Mouse (Mus musculus): ENCODE results near the gene Gm7029.
"Not testable (repeated sequence)": the region's sequence is repeated elsewhere in the genome, so short reads cannot be mapped to it uniquely, and the experiment has no call there.

Gm7029 gene

DNA sequence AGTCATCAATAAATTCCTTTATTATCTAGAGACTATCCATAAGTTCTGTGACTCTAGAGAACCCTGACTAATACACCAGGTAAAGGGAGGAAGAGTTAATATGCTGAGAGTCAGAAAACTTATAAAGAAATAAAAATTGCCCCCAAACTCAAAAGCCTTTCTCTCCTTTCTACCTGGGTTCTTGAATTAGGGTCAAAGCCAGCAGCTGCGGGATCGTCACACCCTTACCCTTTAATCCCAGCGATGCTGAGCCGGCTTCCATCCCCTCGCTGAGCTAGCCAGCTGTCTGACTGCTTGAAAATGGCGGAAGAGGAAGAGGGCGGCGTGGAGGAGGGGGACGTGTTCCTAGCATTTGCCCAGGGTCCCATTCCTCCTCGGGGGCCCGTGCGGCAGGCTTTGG, at the start of gene Gm7029:
Gene Gm7029 (plus strand): TSS at position 301 of the 400 bp plus-strand sequence.
- in situ Hi-C loops (cut with MboI; ENCODE audit: low sequenced_read_pairs) = not testable (repeated sequence)

DNA sequence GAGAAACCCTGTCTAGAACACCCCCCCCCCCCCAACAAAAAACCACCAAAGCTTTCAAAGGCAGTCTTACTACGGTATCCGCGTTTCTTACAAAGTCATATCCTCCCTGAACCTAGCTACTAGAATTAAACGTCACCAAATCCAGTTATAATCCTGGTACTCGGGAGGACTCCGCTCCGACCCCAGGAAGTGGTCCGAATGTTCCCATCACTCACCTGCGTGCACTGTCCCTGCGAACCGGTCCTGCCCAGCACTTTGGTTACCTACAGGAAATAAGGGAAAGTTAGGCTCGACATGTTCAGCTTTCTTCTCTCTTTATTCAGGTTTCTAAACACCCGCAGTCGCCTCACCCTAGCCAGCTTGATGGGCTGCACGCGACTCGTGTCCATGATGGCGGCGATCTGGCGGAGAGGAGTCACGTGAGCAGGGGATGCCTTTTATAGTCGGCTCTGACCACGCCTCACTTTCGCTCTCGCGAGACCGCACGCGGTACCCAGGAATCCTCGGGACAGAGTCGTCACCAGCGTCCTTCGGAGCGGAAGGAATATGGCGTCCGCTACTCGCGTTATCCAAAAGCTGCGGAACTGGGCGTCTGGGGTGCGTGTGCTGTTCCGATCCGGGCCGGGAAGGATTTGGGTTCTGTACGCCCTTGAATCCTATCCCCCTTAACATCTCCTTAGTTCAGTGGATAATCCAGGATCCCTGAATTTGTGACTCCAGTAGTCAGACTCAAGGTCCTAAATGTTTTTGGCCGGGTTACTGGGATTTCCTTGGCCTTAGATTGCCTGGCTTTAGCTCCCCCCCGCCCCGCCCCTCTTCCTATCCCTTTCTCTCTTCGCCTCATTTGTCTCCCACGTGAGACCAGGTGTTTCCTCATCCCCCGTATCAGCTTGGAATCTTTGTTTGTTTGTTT, 49.3 kb upstream of the Gm7029 start, which contains the start of the genes Rps28 and Ndufa7:
Gene Rps28 (minus strand): TSS at position 479 of the 913 bp plus-strand sequence.
Gene Ndufa7 (plus strand): TSS at position 489 of the 913 bp plus-strand sequence.
- in situ Hi-C loops (cut with MboI; ENCODE audit: low sequenced_read_pairs) = no loop called here

GRCm38 (mm10) chr17:33824997-33825330, 48.7 kb upstream of the Gm7029 start:
- in situ Hi-C loops (cut with MboI; ENCODE audit: low sequenced_read_pairs) = not testable (repeated sequence)

DNA sequence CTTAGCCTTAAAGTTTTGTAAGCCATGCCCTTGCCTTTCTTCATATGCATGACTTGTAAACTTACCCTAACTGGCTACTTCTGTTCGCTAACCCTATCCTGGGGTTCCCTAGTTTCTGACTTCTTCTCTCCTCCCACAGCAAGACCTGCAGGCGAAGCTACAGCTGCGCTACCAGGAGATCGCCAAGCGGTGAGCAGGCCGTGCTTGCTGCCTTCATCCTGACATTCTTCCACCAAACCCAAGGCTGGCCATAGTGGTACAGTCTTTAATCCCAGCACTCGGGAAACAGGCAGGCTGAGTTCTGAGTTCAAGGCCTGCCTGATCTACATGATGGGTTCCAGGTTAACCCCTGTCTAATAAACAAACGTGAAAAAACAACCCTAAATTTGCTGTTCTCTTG, 48.2 kb upstream of the Gm7029 start:
- in situ Hi-C loops (cut with MboI; ENCODE audit: low sequenced_read_pairs) = no loop called here

- in situ Hi-C loops (cut with MboI; ENCODE audit: low sequenced_read_pairs) = no loop called here
These were observed 46.8 kb upstream of the Gm7029 start for GRCm38 (mm10) chr17:33826850-33827249.

DNA sequence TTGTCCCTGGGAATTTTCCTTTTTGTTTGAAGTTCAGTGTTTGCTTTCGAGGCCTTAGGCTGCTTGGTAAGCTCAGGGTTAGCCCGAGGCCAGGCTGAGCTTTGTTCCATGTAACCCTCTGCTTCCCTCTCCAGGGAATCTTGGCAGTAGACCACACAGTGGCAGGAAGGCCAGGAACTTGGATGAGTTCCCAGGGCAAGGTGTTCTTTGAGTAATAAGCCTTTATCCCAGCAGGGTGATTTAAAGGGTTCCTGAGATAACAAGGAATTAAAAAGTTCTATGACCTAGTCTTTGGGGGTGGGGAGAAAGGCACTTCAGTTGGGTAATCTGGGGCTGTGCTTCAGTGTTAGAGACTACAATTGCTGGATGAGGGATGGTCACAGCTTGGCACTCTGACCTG, 44.7 kb upstream of the Gm7029 start:
- in situ Hi-C loops (cut with MboI; ENCODE audit: low sequenced_read_pairs) = no loop called here

- in situ Hi-C loops (cut with MboI; ENCODE audit: low sequenced_read_pairs) = no loop called here
These were observed 44.1 kb upstream of the Gm7029 start for GRCm38 (mm10) chr17:33829561-33829960.

DNA sequence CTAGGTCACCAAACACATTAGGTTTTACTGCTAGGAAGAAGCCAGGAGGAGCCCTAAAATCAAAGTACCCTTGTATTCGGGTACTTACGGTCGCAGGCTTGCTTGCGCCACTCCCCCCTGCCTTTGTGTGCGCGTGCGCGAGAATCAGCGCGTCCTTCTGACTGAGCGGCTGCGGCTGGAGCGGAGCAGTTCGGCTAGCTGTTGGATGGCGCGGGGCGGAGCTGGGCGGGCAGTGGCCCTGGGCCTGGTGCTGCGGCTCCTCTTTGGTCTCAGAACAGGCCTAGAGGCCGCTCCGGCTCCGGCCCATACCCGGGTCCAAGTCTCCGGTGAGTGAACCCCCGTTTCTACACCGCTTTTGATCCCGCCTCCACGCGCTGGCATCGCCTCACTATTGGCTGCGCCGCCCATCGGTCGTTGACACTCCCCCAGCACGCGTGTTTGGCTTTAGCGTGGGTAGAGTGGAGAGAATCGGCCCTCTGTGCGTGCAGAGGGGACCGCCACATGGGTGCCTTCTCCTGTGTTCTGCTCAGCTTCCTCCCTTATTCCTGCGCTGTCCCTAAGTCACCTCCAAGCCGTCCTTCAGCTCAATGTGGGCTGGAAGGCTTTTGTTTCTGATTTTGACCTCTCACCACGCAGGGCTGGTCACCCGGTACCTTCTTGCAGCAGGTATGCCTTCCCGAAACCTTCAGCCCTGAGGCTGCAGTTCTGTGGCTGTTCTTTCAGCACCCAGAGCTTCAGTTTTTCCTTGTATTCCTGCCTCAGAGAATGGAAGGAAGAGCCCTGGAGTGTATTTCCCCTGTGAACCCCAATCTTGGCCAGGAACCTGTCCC, 30.5 kb upstream of the Gm7029 start, which contains the start of gene Cd320:
Gene Cd320 (plus strand): TSS at position 126 of the 830 bp plus-strand sequence.
- in situ Hi-C loops (cut with MboI; ENCODE audit: low sequenced_read_pairs) = no loop called here

- in situ Hi-C loops (cut with MboI; ENCODE audit: low sequenced_read_pairs) = no loop called here
These were observed 29.4 kb upstream of the Gm7029 start for GRCm38 (mm10) chr17:33844196-33844595.

GRCm38 (mm10) chr17:33848139-33848538, 25.5 kb upstream of the Gm7029 start:
- in situ Hi-C loops (cut with MboI; ENCODE audit: low sequenced_read_pairs) = no loop called here

- in situ Hi-C loops (cut with MboI; ENCODE audit: low sequenced_read_pairs) = no loop called here
These were observed 22.3 kb upstream of the Gm7029 start for GRCm38 (mm10) chr17:33851331-33851730.

- in situ Hi-C loops (cut with MboI; ENCODE audit: low sequenced_read_pairs) = no loop called here
These were observed 15.8 kb upstream of the Gm7029 start for GRCm38 (mm10) chr17:33857816-33858215.

GRCm38 (mm10) chr17:33865330-33866030, 8.2 kb upstream of the Gm7029 start:
- in situ Hi-C loops (cut with MboI; ENCODE audit: low sequenced_read_pairs) = no loop called here

GRCm38 (mm10) chr17:33874411-33874810, 774 bp downstream of the Gm7029 start:
- in situ Hi-C loops (cut with MboI; ENCODE audit: low sequenced_read_pairs) = no loop called here

DNA sequence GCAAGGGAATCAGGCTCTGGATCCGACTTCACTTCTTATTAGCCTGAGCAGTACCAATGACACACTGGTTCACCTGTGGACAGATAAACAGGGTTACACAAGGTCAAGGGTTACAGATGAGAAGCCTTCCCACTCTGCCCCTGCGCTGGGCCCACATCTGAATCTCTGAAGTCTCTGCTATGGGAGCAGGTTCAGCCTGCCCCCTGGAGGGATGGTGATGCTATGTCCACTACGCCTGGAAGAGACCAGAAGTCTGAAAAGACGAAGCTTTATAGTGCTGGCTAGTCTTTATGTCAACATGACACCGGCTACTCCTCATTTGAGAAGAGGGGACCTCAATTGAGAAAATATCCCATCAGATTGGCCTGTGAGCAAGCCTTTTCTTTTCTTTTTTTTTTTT, 2.2 kb downstream of the Gm7029 start:
- in situ Hi-C loops (cut with MboI; ENCODE audit: low sequenced_read_pairs) = not testable (repeated sequence)

DNA sequence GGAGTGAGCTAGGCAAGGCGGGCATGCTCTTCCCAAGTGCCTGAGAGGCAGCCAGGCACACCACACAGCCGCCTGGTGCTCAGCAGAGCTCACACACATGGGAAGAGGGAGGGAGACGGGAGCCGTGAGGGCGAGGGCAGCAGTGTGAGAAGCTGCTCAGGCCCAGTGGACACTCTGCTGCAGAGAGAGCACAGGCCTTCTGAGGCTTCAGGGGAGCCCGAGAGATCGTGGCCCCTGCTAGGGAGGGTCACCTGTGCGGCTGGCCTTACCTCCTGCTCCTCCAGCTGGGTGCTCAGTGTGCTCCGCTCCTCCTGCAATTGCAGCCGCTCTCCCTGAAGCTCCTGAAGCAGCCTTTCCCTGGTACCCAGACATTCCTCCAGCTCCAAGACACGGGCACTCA, 10.7 kb downstream of the Gm7029 start:
- in situ Hi-C loops (cut with MboI; ENCODE audit: low sequenced_read_pairs) = not testable (repeated sequence)

- in situ Hi-C loops (cut with MboI; ENCODE audit: low sequenced_read_pairs) = not testable (repeated sequence)
These were observed 14.2 kb downstream of the Gm7029 start for GRCm38 (mm10) chr17:33887802-33888201.

DNA sequence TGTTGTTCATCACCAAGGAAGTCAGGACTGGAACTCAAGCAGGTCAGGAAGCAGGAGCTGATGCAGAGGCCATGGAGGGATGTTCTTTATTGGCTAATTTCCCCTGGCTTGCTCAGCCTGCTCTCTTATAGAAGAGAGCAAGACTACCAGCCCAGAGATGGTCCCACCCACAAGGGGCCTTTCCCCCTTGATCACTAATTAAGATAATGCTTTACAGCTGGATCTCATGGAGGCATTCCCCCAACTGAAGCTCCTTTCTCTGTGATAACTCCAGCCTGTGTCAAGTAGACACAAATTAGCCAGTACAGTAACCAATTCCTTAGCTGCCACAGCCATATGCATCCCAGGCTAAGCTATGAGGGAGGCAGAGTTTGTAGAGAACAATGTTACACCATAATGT, 14.6 kb downstream of the Gm7029 start:
- in situ Hi-C loops (cut with MboI; ENCODE audit: low sequenced_read_pairs) = not testable (repeated sequence)

GRCm38 (mm10) chr17:33889941-33890532, 16.4 kb downstream of the Gm7029 start:
- in situ Hi-C loops (cut with MboI; ENCODE audit: low sequenced_read_pairs) = not testable (repeated sequence)

GRCm38 (mm10) chr17:33890533-33891059, 17.0 kb downstream of the Gm7029 start, which contains the start of gene Kifc1:
Gene Kifc1, minus strand, starts transcription at chr17:33890661.
- in situ Hi-C loops (cut with MboI; ENCODE audit: low sequenced_read_pairs) = no loop called here
